ENCODE assay signal across 27 mouse cellular contexts in the genomic region with DNA sequence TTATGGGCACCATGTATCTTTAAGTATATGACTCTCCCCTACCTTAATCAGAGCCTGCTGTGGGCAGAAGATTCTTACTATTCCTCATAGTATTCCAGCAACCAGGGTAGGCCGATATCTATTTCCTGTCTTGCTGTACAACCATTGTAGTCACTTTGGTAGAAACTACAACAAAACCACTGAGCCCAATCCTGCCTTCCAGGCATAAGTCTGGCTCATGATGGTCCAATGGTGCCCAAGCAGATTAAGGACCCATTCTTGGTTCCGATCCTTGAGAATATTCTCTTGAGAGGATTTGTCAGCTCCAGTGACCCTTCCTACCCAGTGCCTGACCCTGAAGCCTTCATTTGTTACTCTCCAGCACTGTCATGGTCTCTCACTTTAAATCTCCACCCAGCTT.
"Had no signal": no experiment of that assay in that cellular context is flagged by ENCODE, and none has a peak within 500 bp of the region (broad histone marks: within the 10 kb centered on the region; RNA-seq: fewer than 3 reads in every experiment).

No protein-coding gene starts in this region.

- H3K4me2 ChIP-seq: heart, embryonic 11.5 days; heart, embryonic 13.5 days; heart, embryonic 15.5 days; hindbrain, embryonic 12.5 days; hindbrain, embryonic 13.5 days; hindbrain, embryonic 14.5 days; hindbrain, embryonic 15.5 days; intestine, embryonic 15.5 days; kidney, embryonic 15.5 days had no signal

- ATAC-seq: hindbrain, embryonic 16.5 days; hindbrain, postnatal 0 days; inflammation-experienced regulatory T-cells, adult 6 months; intestine, embryonic 15.5 days; intestine, embryonic 16.5 days; intestine, postnatal 0 days had no signal

- H3K9ac ChIP-seq: heart, embryonic 13.5 days; heart, embryonic 15.5 days; hindbrain, embryonic 12.5 days; hindbrain, embryonic 13.5 days; hindbrain, embryonic 14.5 days; hindbrain, embryonic 15.5 days; intestine, embryonic 15.5 days; kidney, embryonic 15.5 days had no signal

- H3K4me1 ChIP-seq: heart, embryonic 10.5 days; heart, embryonic 13.5 days; heart, embryonic 15.5 days; hindbrain, embryonic 10.5 days; hindbrain, embryonic 12.5 days; hindbrain, embryonic 13.5 days; hindbrain, embryonic 15.5 days; intestine, embryonic 15.5 days had no signal

- H3K27ac ChIP-seq: heart, embryonic 10.5 days; heart, embryonic 13.5 days; heart, embryonic 15.5 days; hindbrain, embryonic 10.5 days; hindbrain, embryonic 12.5 days; hindbrain, embryonic 13.5 days; hindbrain, embryonic 14.5 days; hindbrain, embryonic 15.5 days; hindbrain, postnatal 0 days; intestine, embryonic 15.5 days; kidney, embryonic 15.5 days; kidney, postnatal 0 days; layer of hippocampus, adult 2 months had no signal

- H3K9me3 ChIP-seq: heart, embryonic 10.5 days; heart, embryonic 13.5 days; heart, embryonic 15.5 days; hindbrain, embryonic 12.5 days; hindbrain, embryonic 15.5 days; intestine, embryonic 15.5 days; kidney, embryonic 15.5 days had no signal

- DNase-seq: heart, postnatal 10 days; heart, postnatal 14 days; heart, postnatal 36 days; heart, postnatal 4 days; kidney, postnatal 10 days; kidney, postnatal 14 days; kidney, postnatal 4 days; layer of hippocampus, adult 9-11 months; layer of hippocampus, postnatal 36 days had no signal

- H3K27me3 ChIP-seq: heart, embryonic 13.5 days; heart, embryonic 15.5 days; hindbrain, embryonic 12.5 days; hindbrain, embryonic 13.5 days; hindbrain, embryonic 15.5 days; intestine, embryonic 15.5 days; kidney, embryonic 15.5 days had no signal

- H3K4me3 ChIP-seq: heart, embryonic 10.5 days; heart, embryonic 13.5 days; heart, embryonic 15.5 days; hindbrain, embryonic 10.5 days; hindbrain, embryonic 12.5 days; hindbrain, embryonic 13.5 days; hindbrain, embryonic 15.5 days; intestine, embryonic 15.5 days; kidney, embryonic 15.5 days; layer of hippocampus, adult 2 months had no signal

- H3K36me3 ChIP-seq: heart, embryonic 10.5 days; heart, embryonic 13.5 days; heart, embryonic 15.5 days; hindbrain, embryonic 10.5 days; hindbrain, embryonic 12.5 days; hindbrain, embryonic 13.5 days; hindbrain, embryonic 15.5 days; intestine, embryonic 15.5 days; kidney, embryonic 15.5 days had no signal
